Mouse (Mus musculus) splenic B cell, adult 2 months (primary cell): Measurements from ENCODE around the gene Nodal.
A peak's percentile ranks its signal among the peaks of the same experiment; 100 is the strongest.

Experiments used
- DNase-seq: peaks from one replicate; pipeline ENCODE4 v3.0.0-alpha.2; 2011; ENCODE audit warnings: low read depth, low spot score
- H3K27me3 ChIP-seq: 2 replicates; pipeline ENCODE4 v1.6.1; 2012; ENCODE audit warnings: mild to moderate bottlenecking, low read length, moderate library complexity, mixed read lengths; ENCODE audit not compliant: control insufficient read depth, poor library complexity, insufficient read depth, severe bottlenecking
- H3K36me3 ChIP-seq: 2 replicates; pipeline ENCODE4 v1.6.1; 2012; ENCODE audit warnings: mild to moderate bottlenecking, low read length, moderate library complexity, mixed read lengths; ENCODE audit not compliant: control insufficient read depth, poor library complexity, insufficient read depth, severe bottlenecking

Gene Nodal

DNA sequence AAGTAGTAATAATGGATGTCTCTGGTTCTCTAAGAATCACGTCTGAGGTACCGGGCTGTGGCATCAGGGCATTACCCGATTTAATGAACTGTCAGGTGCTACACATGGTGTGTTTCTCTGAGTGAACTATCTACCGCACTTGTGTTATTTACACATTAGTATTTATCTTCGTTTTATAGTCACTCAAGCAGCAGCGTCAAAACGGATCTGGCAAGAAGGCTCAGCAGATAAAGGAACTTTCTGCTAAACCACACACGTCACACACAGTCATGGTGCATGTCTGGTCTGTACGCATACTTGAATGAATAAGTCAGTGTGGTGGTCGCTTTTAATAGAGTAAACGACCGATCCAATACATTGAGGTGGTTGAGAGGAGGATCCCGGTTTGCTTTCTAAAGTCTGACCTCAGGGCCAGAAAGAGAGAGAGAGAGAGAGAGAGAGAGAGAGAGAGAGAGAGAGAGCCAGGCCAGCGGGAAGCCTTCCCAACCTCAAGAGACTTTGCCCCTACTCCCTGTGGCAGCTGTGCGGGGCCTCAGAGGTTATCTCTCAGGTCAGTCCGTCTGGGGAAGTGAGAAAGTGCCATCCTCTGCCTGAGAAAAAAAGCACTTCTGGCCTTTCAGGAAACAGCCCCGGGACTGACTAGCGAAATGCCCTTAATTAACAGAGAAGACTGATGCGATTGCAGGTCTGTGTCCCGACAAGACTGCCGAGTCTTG is 4.7 kb upstream of the Nodal start:
- DNase-seq, result no peak

GRCm38 (mm10) chr10:61415240-61415639 is 2.5 kb upstream of the Nodal start:
- no peaks in the 10 kb centered on the region for H3K27me3 ChIP-seq
- no peaks in the 10 kb centered on the region for H3K36me3 ChIP-seq
- no peak for DNase-seq

More for the DNA sequence above, 4.7 kb upstream of the Nodal start:
- H3K27me3 ChIP-seq, result no peaks in the 10 kb centered on the region
- H3K36me3 ChIP-seq, result no peaks in the 10 kb centered on the region

DNA sequence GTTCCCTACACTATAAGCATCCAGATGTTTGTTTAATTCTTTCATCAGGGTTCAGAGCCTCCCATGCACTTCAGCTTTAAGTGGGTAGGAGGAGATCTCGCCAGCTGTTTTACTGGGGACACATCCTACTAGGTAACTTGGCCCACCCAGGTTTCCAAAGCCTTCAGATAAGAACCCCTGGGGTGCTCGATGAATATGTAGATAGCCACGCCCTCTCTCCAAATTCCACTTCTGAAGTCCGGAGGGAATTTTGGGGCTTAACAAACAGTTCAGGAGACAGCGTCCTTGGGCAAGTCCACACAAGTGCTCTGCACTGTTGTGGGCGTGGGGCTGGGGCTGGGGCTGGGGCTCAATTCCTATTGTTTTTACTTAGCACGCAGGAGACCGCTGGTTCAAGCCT is 1.9 kb upstream of the Nodal start:
- no peaks in the 10 kb centered on the region for H3K27me3 ChIP-seq
- DNase-seq, result no peak
- no peaks in the 10 kb centered on the region for H3K36me3 ChIP-seq

- Histone ChIP-seq H3K36me3 (no peaks in the 10 kb centered on the region), H3K27me3 (no peaks in the 10 kb centered on the region)
- DNase-seq, result no peak
Observed at GRCm38 (mm10) chr10:61416561-61416960, 1.2 kb upstream of the Nodal start.

DNA sequence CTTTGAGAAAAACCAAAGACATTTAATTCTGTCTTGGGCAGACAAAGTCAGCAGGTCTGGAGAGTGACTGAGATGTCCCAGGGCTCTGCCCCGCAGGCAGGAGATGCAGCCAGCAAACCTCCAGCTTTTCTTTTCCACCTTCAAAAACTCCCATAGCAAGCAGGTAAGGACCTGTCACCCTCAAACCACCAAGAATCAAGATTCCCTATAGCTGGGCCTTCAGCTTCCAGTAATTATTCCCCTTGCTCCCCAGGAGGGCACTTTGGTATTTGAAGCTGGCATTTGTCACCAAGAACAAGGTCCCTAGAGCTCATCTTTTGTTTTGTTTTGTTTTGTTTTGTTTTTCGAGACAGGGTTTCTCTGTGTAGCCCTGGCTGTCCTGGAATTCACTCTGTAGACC is 726 bp upstream of the Nodal start:
- Histone ChIP-seq H3K36me3 (no peaks in the 10 kb centered on the region), H3K27me3 (no peaks in the 10 kb centered on the region)
- no peak for DNase-seq

DNA sequence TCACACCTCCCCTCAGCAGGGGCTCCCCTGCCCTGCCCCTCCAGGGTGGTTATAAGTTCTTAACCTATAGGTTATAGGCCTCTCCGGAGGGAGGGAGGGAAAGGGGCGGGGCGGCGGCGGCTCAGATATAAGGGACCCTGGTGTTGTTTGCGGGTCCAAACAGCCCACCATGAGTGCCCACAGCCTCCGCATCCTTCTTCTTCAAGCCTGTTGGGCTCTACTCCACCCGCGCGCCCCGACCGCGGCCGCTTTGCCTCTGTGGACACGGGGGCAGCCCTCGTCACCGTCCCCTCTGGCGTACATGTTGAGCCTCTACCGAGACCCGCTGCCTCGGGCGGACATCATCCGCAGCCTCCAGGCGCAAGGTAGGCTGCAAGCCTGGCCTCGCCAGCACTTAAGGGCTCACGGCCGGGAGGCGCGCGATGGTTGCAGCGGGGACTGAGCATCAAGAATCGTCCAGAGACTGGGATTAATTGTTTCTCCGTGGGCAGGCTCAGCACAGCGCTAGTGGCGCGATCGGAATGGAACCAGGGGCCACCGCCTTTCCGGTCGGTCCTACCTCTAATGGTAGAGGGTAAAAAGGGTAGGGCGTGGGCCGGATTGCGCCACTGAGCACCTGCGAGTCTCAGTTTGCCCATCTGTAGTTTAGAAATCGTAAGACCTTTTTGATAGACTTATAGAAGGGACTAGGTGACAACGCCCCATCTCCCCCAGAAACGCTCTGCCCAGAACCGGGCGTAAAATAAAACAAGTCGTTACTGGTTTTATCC is 544 bp downstream of the Nodal start:
- Histone ChIP-seq H3K36me3 (no peaks in the 10 kb centered on the region), H3K27me3 (no peaks in the 10 kb centered on the region)
- no peak for DNase-seq

DNA sequence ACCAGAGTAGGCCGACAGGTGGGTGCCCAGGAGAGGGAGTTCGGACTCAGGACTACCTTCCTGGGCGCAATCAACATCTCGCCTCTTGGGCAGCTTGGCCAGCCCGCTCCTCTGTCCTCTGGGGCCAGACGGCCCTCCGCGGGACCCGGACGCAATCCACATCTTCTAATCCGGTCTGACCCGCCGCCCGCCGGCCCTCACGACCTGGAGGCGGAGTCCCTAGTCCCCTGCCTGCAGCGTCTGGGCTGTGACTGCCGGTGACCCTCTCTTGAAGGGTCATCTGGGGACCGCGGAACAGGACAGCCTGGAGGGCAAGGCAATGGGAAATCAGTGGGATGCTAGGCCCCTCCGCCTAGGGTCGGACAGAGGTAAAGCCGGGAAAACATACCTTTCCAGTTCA is 1.4 kb downstream of the Nodal start:
- H3K36me3 ChIP-seq, result no peaks in the 10 kb centered on the region
- no peak for DNase-seq
- H3K27me3 ChIP-seq, result no peaks in the 10 kb centered on the region

- no peak for DNase-seq
- no peaks in the 10 kb centered on the region for H3K36me3 ChIP-seq
- no peaks in the 10 kb centered on the region for H3K27me3 ChIP-seq
Observed at GRCm38 (mm10) chr10:61420011-61420410, 2.2 kb downstream of the Nodal start.

GRCm38 (mm10) chr10:61422861-61423260 is 5.1 kb downstream of the Nodal start:
- Histone ChIP-seq H3K36me3 (no peaks in the 10 kb centered on the region), H3K27me3 (no peaks in the 10 kb centered on the region)
- DNase-seq, result no peak

- peak; percentile 34 for DNase-seq
- Histone ChIP-seq H3K27me3 (no peaks in the 10 kb centered on the region), H3K36me3 (no peaks in the 10 kb centered on the region)
Observed at GRCm38 (mm10) chr10:61423289-61423688, 5.5 kb downstream of the Nodal start.

- H3K36me3 ChIP-seq, result no peaks in the 10 kb centered on the region
- DNase-seq, result no peak
- no peaks in the 10 kb centered on the region for H3K27me3 ChIP-seq
Observed at GRCm38 (mm10) chr10:61424500-61424899, 6.7 kb downstream of the Nodal start.

- Histone ChIP-seq H3K27me3 (no peaks in the 10 kb centered on the region), H3K36me3 (no peaks in the 10 kb centered on the region)
- no peak for DNase-seq
Observed at GRCm38 (mm10) chr10:61425047-61425446, 7.3 kb downstream of the Nodal start.

DNA sequence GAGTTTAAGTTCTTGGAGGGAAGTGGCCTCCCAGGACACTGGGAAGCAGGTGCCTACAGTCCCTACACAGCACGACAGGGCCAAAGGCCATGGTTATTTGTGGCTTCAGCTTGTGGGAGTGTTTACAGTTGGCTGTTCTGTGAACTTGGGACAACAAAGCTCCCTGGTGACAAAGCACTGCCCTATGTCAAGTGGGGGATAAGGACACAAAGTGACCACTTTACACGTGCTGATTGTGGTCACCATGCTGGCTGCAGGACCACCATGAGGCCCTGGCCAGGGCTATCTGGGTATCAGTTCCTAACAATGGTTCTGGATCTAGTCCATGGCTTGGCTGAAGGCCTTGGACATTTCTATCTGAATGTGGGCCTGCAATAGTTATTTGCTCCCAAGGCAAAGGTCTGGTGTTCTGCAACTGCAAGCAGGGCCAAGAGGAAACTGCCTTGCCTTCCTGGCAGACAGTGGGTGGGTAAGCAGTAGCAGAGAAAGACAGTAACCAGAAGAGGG is 8.5 kb downstream of the Nodal start:
- no peaks in the 10 kb centered on the region for H3K27me3 ChIP-seq
- no peak for DNase-seq
- peaks cover 5% of the 10 kb centered on the region; the same call in 1 of the 2 replicates for H3K36me3 ChIP-seq

- Histone ChIP-seq H3K36me3 (peaks cover 11% of the 10 kb centered on the region; the same call in 1 of the 2 replicates), H3K27me3 (no peaks in the 10 kb centered on the region)
- no peak for DNase-seq
Observed at GRCm38 (mm10) chr10:61427951-61428350, 10.2 kb downstream of the Nodal start.

- DNase-seq, result no peak
- Histone ChIP-seq H3K36me3 (peaks cover 15% of the 10 kb centered on the region), H3K27me3 (no peaks in the 10 kb centered on the region)
Observed at GRCm38 (mm10) chr10:61428416-61428815, 10.6 kb downstream of the Nodal start.
